ENCODE assay signal across 16 mouse cellular contexts in the genomic region with DNA sequence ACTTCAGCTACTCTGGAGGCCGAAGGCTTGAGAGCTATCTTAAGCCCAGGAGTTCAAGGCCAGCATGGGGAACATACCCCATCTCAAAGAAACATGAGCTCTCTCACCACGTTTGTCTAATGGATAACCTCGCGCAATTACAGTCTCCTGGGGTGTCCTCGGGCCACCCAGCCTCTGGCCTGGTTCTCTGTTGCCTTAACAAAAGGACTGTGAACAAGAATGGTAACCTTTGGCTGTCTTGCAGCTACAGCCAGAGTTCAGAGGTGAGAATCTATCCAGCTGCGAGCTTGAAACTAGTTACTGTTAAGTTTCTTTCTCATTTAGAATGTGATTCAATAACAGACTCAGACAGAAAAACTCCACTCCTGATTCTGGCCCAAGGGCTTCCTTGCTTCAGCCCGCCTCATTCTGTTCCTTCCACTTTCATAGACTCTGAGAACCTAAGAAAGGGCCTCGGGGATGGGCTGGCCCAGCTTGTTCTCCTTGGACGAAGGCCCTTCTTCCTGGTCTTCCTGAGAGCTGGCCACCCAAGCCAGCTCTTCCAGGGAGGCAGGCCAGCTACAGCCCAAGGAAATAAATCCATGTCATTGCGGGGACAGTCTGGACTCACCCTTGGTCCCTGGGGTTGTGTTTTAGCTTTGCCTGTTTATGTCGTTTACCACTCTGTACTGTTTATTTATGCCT. TPM values are rescaled to one million over a fixed set of nuclear protein-coding genes. Genes with fewer than 3 reads are reported as not detected.
DNase-seq lines count a peak whose midpoint lies in the region; ATAC-seq lines count a peak whose summit lies in the region.
"Had no signal": no experiment of that assay in that cellular context is flagged by ENCODE, and none has a peak within 500 bp of the region (broad histone marks: within the 10 kb centered on the region; RNA-seq: fewer than 3 reads in every experiment).

No protein-coding gene starts in this region.

- ATAC-seq in intestine, embryonic 15.5 days: no peak
- ATAC-seq in intestine, embryonic 16.5 days: no peak
- ATAC-seq in heart, embryonic 13.5 days (ENCODE audit: extremely low read depth, insufficient number of reproducible peaks, low FRiP score, low TSS enrichment): no peak
- ATAC-seq: forebrain, postnatal 0 days; inflammation-experienced regulatory T-cells, adult 6 months; liver, embryonic 12.5 days had no signal

- H3K4me1 ChIP-seq in intestine, embryonic 15.5 days (replicated peaks): peaks cover 23% of the 10 kb centered on the region
- peaks cover 21% of the 10 kb centered on the region for H3K4me1 ChIP-seq in intestine, embryonic 16.5 days (ENCODE audit: control insufficient read depth, insufficient read depth, low read length)
- H3K4me1 ChIP-seq in heart, embryonic 13.5 days: peaks cover 61% of the 10 kb centered on the region

- no peaks in the 10 kb centered on the region for H3K9me3 ChIP-seq in intestine, embryonic 15.5 days
- no peaks in the 10 kb centered on the region for H3K9me3 ChIP-seq in intestine, embryonic 16.5 days (ENCODE audit: control insufficient read depth, low read length)
- no peaks in the 10 kb centered on the region for H3K9me3 ChIP-seq in heart, embryonic 13.5 days
- H3K9me3 ChIP-seq: embryonic facial prominence, embryonic 12.5 days; liver, embryonic 12.5 days had no signal

- H3K4me3 ChIP-seq in intestine, embryonic 15.5 days (replicated peaks): no peak overlapping the region
- H3K4me3 ChIP-seq in intestine, embryonic 16.5 days (ENCODE audit: low read length): no peak overlapping the region
- H3K4me3 ChIP-seq in heart, embryonic 13.5 days: no peak overlapping the region

- no peak overlapping the region for H3K27ac ChIP-seq in intestine, embryonic 15.5 days
- H3K27ac ChIP-seq in intestine, embryonic 16.5 days (ENCODE audit: low read length): no peak overlapping the region
- peak overlapping the region; percentile 91 for H3K27ac ChIP-seq in heart, embryonic 13.5 days (replicated peaks)
- H3K27ac ChIP-seq: left cerebral cortex, adult 2 months; liver, embryonic 12.5 days had no signal

- H3K36me3 ChIP-seq in intestine, embryonic 15.5 days: no peaks in the 10 kb centered on the region
- no peaks in the 10 kb centered on the region for H3K36me3 ChIP-seq in intestine, embryonic 16.5 days (ENCODE audit: control insufficient read depth, insufficient read depth, low read length)
- H3K36me3 ChIP-seq in heart, embryonic 13.5 days: no peaks in the 10 kb centered on the region
- H3K36me3 ChIP-seq: embryonic facial prominence, embryonic 12.5 days; liver, embryonic 12.5 days had no signal

- peaks cover 55% of the 10 kb centered on the region for H3K27me3 ChIP-seq in intestine, embryonic 15.5 days (replicated peaks)
- H3K27me3 ChIP-seq in intestine, embryonic 16.5 days (replicated peaks; ENCODE audit: control insufficient read depth, insufficient read depth, low read length): peaks cover 53% of the 10 kb centered on the region
- H3K27me3 ChIP-seq in heart, embryonic 13.5 days (replicated peaks): peaks cover 96% of the 10 kb centered on the region

- DNase-seq in embryo, embryonic 10 days (ENCODE audit: low spot score): peak; percentile 29
- no peak for DNase-seq in embryo, embryonic 9.5 days (ENCODE audit: extremely low spot score)
- DNase-seq in kidney, postnatal 14 days: peak; percentile 68
- no peak for DNase-seq in adrenal gland, postnatal 14 days
- DNase-seq in urinary bladder, adult 18-20 months (ENCODE audit: low spot score in 2 of 2): no peak
- DNase-seq: cerebellum, adult 11 months; forebrain, postnatal 0 days; thymus, postnatal 25 days had no signal

- WGBS in intestine, embryonic 15.5 days: 60% methylated on average over 11 of the region's 11 CpGs
- 55% methylated on average over 11 of the region's 11 CpGs for WGBS in intestine, embryonic 16.5 days
- 47% methylated on average over 11 of the region's 11 CpGs for WGBS in heart, embryonic 13.5 days

- H3K9ac ChIP-seq in intestine, embryonic 15.5 days: no peak overlapping the region
- no peak overlapping the region for H3K9ac ChIP-seq in intestine, embryonic 16.5 days (ENCODE audit: low read depth, low read length)
- peak overlapping the region; percentile 89 for H3K9ac ChIP-seq in heart, embryonic 13.5 days
- H3K9ac ChIP-seq: liver, embryonic 12.5 days had no signal

- 0 out of 2 replicates have a peak overlapping the region, but pooled peaks have one; percentile 97 for H3K4me2 ChIP-seq in intestine, embryonic 15.5 days (replicated peaks)
- H3K4me2 ChIP-seq in intestine, embryonic 16.5 days (ENCODE audit: low read depth, low read length): no peak overlapping the region
- H3K4me2 ChIP-seq in heart, embryonic 13.5 days: peak overlapping the region; percentile 91

RNA-seq across cellular contexts. Expression of gene Ntn1, which starts 12.5 kb away (rescaled TPM):
- 9.1 and 9.4 TPM in 2 replicates for polyA plus RNA-seq in intestine, embryonic 15.5 days (2015; fragmentation: Nextera tagmentation; extraction: Ambion mirVana)
- 5.6 and 6.2 TPM in 2 replicates for polyA plus RNA-seq in intestine, embryonic 16.5 days (2015; fragmentation: Nextera tagmentation; extraction: Ambion mirVana)
- polyA plus RNA-seq in heart, embryonic 13.5 days (2015; fragmentation: Nextera tagmentation; extraction: Ambion mirVana): 19.2 and 19.3 TPM in 2 replicates
- total RNA-seq in adrenal gland, postnatal 14 days (2021): 7.5 and 8.8 TPM in 2 replicates
- total RNA-seq: MEL had no signal

RNA-seq across cellular contexts. Expression of gene Pik3r5, which starts 43.8 kb away (rescaled TPM):
- polyA plus RNA-seq in intestine, embryonic 15.5 days (2015; fragmentation: Nextera tagmentation; extraction: Ambion mirVana): 0.49 and 0.56 TPM in 2 replicates
- polyA plus RNA-seq in intestine, embryonic 16.5 days (2015; fragmentation: Nextera tagmentation; extraction: Ambion mirVana): 0.54 and 0.65 TPM in 2 replicates
- polyA plus RNA-seq in heart, embryonic 13.5 days (2015; fragmentation: Nextera tagmentation; extraction: Ambion mirVana): 0.23 and 0.39 TPM in 2 replicates
- total RNA-seq in adrenal gland, postnatal 14 days (2021): 0.67 and 4.2 TPM in 2 replicates

Comparison
In these comparisons a context has a peak if more than half of its experiments do, and no peak if none do; other contexts are left out.
1. DNase-seq: peak in embryo, embryonic 10 days (single experiment) and kidney, postnatal 14 days (single experiment); none in embryo, embryonic 9.5 days (single experiment), adrenal gland, postnatal 14 days (single experiment) and urinary bladder, adult 18-20 months (0 of 2).